Mouse (Mus musculus) kidney, adult 2 months (tissue): ENCODE measurements at regions not wholly inside any gene's neighbourhood (a gene's known extent, or its start where the extent isn't known, plus 50 kb on each side); places are given as distances from the start of the nearest gene placed in this dataset.

Source experiments
- DNase-seq: peaks from one replicate; pipeline ENCODE4 v3.0.0; 2021
- H3K27ac ChIP-seq: fragments of 200-500 bp; 2 replicates; pipeline ENCODE4 v1.5.1; 2012; ENCODE audit warnings: low read depth, low read length, control low read depth, inconsistent platforms; ENCODE audit not compliant: insufficient read depth
- H3K27me3 ChIP-seq: fragments of 200-500 bp; replicated peaks from 2 replicates; pipeline ENCODE4 v1.6.1; 2012; ENCODE audit warnings: mild to moderate bottlenecking, moderate library complexity, low read length, inconsistent platforms; ENCODE audit not compliant: control insufficient read depth, insufficient read depth
- H3K36me3 ChIP-seq: fragments of 200-500 bp; 2 replicates; pipeline ENCODE4 v1.6.1; 2012; ENCODE audit warnings: mild to moderate bottlenecking, moderate library complexity, low read length, inconsistent platforms; ENCODE audit not compliant: control insufficient read depth, insufficient read depth
- H3K4me1 ChIP-seq: fragments of 200-500 bp; 2 replicates; pipeline ENCODE4 v1.6.1; 2011; ENCODE audit warnings: low read length; ENCODE audit not compliant: control insufficient read depth, insufficient read depth
- H3K4me3 ChIP-seq: fragments of 200-500 bp; 2 replicates; pipeline ENCODE4 v1.5.1; 2011; ENCODE audit warnings: mild to moderate bottlenecking, low read depth, low read length, control low read depth; ENCODE audit not compliant: insufficient read depth
- CTCF ChIP-seq: fragments of 200-500 bp; conservative IDR thresholded peaks from 2 replicates; pipeline ENCODE4 v1.5.1; 2011; ENCODE audit warnings: low read depth, mild to moderate bottlenecking, control low read depth, low read length, moderate library complexity, mixed read lengths; ENCODE audit not compliant: insufficient read depth, insufficient read length
- POLR2A ChIP-seq: fragments of 200-500 bp; IDR thresholded peaks from one replicate; pipeline ENCODE4 v1.6.1; 2011; ENCODE audit warnings: low read depth, low read length, control low read depth
- WGBS: fragments of 180-500 bp; shearing (Covaris S2); methylation state at CpG from one replicate; pipeline ENCODE4 v1.1.7; 2018; 5-methylcytosine and 5-hydroxymethylcytosine counted together

DNA sequence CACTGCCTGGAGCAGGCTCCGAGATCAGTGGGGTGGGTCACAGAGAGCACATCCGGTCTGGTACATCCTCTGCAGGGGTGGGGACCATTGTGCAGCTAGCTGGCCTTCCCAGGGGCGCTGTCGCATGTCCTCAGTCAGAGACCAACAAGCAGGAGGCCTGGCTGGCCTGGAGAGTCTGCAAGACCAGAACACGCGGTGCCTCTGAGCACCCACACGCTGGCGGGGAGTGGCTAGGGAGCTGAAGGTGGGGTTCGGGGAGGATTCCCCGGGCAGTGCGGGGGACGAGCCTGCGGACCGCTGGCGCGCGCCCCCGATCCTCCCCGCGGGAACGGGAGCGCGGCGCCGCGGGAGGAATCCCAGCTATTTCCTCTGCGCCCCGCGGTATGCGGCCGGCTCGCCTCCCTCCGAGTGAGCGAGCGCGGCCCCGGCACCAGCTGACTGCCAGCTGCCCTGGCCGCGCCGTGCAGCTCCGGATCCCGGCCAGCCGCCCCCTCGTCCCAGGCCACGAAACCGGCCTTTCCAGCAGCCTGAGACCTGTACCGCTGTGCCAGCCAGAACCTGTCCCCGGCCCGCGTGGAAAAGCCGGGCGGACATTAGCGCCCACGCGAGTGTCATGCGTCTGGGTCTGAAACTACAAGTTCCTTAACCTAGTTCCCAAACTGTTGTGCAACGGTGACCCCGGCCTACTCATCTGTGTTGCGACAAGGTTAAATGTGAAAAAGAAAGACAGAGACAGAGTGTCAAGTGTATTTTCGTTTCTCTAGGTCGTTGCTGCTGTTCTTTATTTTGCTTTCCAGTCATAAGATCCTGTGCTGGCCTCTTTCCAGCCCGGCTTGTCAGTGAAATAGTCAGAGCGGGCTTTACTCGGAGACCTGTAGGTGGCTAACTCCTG, 61.2 kb downstream of the Pkdcc start:
- Histone ChIP-seq H3K4me1 (no peaks in the 10 kb centered on the region), H3K36me3 (no peaks in the 10 kb centered on the region), H3K27me3 (no peaks in the 10 kb centered on the region), H3K27ac (peak overlapping the region; percentile 91), H3K4me3 (peak overlapping the region; percentile 59)
- TF ChIP-seq POLR2A, result peak; percentile 61
- no peak for TF ChIP-seq CTCF
- 3% methylated on average over 59 of the region's 64 CpGs for WGBS
- DNase-seq, result peak; percentile 85

- no peaks in the 10 kb centered on the region for H3K36me3 ChIP-seq
- H3K4me3 ChIP-seq, result peak overlapping the region; percentile 59; the same call in 1 of the 2 replicates
- 41% methylated on average over 26 of the region's 26 CpGs for WGBS
- no peaks in the 10 kb centered on the region for H3K27me3 ChIP-seq
- H3K27ac ChIP-seq, result peak overlapping the region; percentile 91
- H3K4me1 ChIP-seq, result no peaks in the 10 kb centered on the region
- peak; percentile 69 for DNase-seq
- TF ChIP-seq CTCF, result no peak
- TF ChIP-seq POLR2A, result no peak
Measured at GRCm38 (mm10) chr17:83277117-83277947, 62.2 kb downstream of the Pkdcc start.

GRCm38 (mm10) chr17:83277948-83278924, 63.1 kb downstream of the Pkdcc start:
- no peak overlapping the region for H3K4me3 ChIP-seq
- no peaks in the 10 kb centered on the region for H3K36me3 ChIP-seq
- H3K27me3 ChIP-seq, result no peaks in the 10 kb centered on the region
- no peak for TF ChIP-seq POLR2A
- no peak for TF ChIP-seq CTCF
- 0 out of 2 replicates have a peak overlapping the region, but pooled peaks have one; percentile 6 for H3K27ac ChIP-seq
- WGBS, result 77% methylated on average over 14 of the region's 14 CpGs
- no peak for DNase-seq
- H3K4me1 ChIP-seq, result no peaks in the 10 kb centered on the region

DNA sequence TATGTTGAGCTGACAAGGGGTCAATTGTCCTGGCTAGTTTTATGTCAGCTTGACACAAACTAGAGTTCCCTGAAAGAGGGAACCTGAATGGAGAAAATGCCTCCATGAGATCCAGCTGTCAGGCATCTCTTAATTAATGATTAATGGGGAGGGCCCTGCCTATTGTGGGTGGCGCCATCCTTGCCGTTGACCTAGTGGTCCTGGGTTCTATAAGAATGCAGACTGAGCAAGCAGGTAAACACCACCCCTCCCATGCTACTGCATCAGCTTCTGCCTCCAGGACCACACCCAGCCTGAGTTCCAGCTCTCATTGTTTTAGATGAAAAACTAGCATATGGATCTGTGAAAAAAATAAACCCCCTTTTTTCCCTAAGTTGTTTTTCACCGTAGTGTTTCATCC, 67.4 kb upstream of the Eml4 start:
- TF ChIP-seq POLR2A (no peak), CTCF (no peak)
- no peak overlapping the region for H3K27ac ChIP-seq
- no peaks in the 10 kb centered on the region for H3K36me3 ChIP-seq
- 60% methylated on average over 3 of the region's 3 CpGs for WGBS
- no peaks in the 10 kb centered on the region for H3K27me3 ChIP-seq
- no peak for DNase-seq
- no peak overlapping the region for H3K4me3 ChIP-seq
- no peaks in the 10 kb centered on the region for H3K4me1 ChIP-seq

GRCm38 (mm10) chr17:83287381-83288142, 63.2 kb upstream of the Eml4 start:
- TF ChIP-seq CTCF (no peak), POLR2A (no peak)

GRCm38 (mm10) chr17:83288143-83288492, 62.6 kb upstream of the Eml4 start:
- Histone ChIP-seq H3K4me1 (no peaks in the 10 kb centered on the region), H3K27me3 (no peaks in the 10 kb centered on the region; the same call in 1 of the 2 replicates), H3K4me3 (no peak overlapping the region), H3K36me3 (no peaks in the 10 kb centered on the region), H3K27ac (no peak overlapping the region)
- 19% methylated on average over 7 of the region's 7 CpGs for WGBS
- DNase-seq, result peak; percentile 48
- no peak for TF ChIP-seq POLR2A
- no peak for TF ChIP-seq CTCF

More at GRCm38 (mm10) chr17:83287381-83288142, 63.2 kb upstream of the Eml4 start:
- no peak for DNase-seq
- 66% methylated on average over 6 of the region's 6 CpGs for WGBS
- no peak overlapping the region for H3K4me3 ChIP-seq
- H3K27me3 ChIP-seq, result no peaks in the 10 kb centered on the region; the same call in 1 of the 2 replicates
- H3K27ac ChIP-seq, result no peak overlapping the region
- no peaks in the 10 kb centered on the region for H3K36me3 ChIP-seq
- H3K4me1 ChIP-seq, result no peaks in the 10 kb centered on the region
